Mouse (Mus musculus): Measurements from ENCODE around the gene Nmnat2. TPM values are rescaled to one million over a fixed set of nuclear protein-coding genes. Genes with fewer than 3 reads are reported as not detected.

Nmnat2 gene
- polyA plus RNA-seq, 1 experiment from 2014 or later = 4.7 TPM

DNA sequence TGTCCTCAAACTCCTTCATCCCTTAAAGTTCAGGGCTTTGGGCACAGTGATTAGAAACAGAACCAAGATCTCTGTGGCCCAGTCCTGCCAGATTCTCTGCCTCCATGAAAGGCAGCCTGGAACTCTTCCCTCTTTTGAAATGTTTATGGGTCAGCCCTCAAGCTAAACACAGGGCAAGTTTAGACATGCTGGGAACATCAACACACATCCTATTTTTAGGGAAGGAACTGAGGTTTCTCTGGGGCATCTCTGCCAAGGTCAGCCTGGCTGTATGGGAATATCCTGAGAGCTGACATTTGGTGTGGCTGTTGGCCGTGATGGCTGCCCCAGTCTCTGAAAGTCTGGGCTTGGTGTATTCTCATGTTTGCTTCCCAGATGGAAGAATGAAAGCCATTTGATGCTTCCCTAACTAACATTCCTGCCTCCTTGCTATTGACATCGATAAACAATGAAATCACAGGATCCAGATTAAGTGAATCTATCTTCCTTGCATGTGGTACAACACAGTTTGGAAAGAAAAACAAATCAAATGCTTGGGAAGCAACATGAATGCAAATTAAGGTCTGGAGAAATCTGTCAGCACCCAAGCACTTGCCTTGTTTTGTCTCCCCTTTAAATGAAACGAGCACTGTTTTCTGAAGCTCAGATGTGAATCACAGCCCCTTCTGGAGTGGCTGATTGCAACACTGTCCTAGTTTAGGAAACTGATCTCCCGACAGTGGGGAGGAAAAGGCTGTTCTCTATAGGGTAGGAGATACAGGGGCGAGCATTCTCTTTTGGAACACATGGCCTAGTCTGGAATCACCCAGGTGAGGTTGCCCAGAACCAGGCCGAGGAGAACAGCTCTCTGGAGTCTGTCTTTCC is 37.7 kb downstream of the Nmnat2 start:
- no peaks in the 10 kb centered on the region for H3K27me3 ChIP-seq (replicated peaks; ENCODE audit: low read depth, poor library complexity, severe bottlenecking)
- H3K9me3 ChIP-seq = no peaks in the 10 kb centered on the region
- no peak overlapping the region for H3K4me3 ChIP-seq
- DNase-seq (ENCODE audit: low spot score) = no peak
- no peak overlapping the region for H3K27ac ChIP-seq (replicated peaks)
- no peaks in the 10 kb centered on the region for H3K36me3 ChIP-seq (replicated peaks)
- no peaks in the 10 kb centered on the region for H3K4me1 ChIP-seq
- WGBS = 66% methylated on average over 6 of the region's 6 CpGs

DNA sequence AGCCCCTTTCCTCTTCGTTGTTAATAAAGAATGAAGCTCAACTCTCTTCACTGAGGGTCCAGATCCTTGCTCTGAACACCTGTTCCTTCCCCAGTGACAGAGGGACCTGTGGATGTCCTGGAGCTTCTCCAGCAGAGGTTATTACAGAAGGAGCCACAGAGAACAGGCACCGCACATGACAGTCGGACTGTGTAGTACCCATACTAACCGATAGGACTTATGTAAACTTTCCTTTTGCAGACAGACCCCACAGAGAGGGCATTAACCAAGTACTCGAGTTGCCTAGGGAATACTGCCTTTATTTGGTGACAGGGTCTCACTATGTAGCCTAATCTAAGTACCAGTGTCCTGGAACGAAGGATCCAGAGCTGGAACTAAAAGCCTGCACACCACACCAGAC is 39.0 kb downstream of the Nmnat2 start:
- Histone ChIP-seq H3K27me3 (replicated peaks; ENCODE audit: low read depth, poor library complexity, severe bottlenecking) (no peaks in the 10 kb centered on the region), H3K4me1 (no peaks in the 10 kb centered on the region), H3K4me3 (no peak overlapping the region), H3K9me3 (no peaks in the 10 kb centered on the region), H3K27ac (replicated peaks) (no peak overlapping the region), H3K36me3 (replicated peaks) (no peaks in the 10 kb centered on the region)
- WGBS = 87% methylated on average over 6 of the region's 6 CpGs
- DNase-seq (ENCODE audit: low spot score) = no peak

DNA sequence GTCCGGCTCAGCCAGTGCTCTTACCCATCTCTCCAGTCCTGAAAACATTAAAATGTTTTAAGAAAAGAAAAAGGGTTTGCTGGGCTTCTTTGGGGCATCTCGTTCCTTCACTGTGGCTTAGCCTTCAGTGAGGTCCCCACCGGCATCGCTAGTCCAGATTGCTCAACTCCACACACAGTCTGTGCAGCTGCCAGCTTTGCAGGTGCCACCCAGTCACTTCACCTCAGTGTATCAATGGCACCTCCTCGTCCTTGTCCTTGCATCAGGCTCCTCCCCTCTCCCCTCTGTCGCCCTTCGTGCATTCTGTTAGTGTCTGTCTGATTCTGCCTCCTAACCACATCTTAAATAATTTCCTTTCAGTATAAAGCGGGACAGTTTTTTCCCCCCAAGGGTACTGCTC is 45.2 kb downstream of the Nmnat2 start:
- Histone ChIP-seq H3K9me3 (no peaks in the 10 kb centered on the region), H3K36me3 (replicated peaks) (no peaks in the 10 kb centered on the region), H3K27ac (replicated peaks) (no peak overlapping the region), H3K4me3 (no peak overlapping the region), H3K27me3 (replicated peaks; ENCODE audit: low read depth, poor library complexity, severe bottlenecking) (no peaks in the 10 kb centered on the region), H3K4me1 (no peaks in the 10 kb centered on the region)
- no peak for DNase-seq (ENCODE audit: low spot score)
- WGBS = 82% methylated on average over 8 of the region's 8 CpGs

DNA sequence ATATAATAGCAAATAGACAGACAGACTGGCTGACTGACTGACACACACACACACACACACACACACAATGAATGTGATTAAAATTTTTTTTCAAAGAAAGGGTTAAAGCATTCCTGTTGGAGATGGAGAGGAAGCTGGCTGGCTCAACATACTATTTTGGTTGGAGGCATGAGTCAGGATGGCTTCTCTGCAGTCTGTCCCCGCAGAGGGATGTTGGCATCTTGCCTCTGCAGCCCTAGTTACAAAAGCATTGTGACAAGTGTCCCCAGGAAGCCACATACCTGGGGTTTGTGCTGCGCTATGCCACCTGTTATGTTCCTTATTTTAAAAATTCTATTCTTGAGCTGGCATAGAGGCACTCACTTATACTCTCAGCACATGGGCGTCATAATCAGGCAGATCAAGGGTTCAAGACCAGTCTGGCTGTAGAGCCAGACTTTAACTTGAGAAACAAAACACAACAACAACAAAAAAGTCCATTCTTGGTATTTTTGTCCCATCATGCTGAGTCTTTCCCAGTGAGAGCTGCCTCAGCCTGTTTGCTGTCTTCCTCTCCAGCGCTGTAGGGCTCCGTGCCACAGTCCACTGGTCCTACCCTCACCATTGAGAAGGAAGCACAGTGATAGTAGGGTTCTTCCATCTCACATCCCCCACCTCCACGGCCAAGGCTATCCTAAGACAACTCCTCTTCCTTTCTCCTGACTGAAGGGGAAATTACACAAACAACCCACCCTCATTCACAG is 45.9 kb downstream of the Nmnat2 start:
- no peak overlapping the region for H3K27ac ChIP-seq (replicated peaks)
- peaks cover 2% of the 10 kb centered on the region for H3K4me1 ChIP-seq
- H3K27me3 ChIP-seq (replicated peaks; ENCODE audit: low read depth, poor library complexity, severe bottlenecking) = no peaks in the 10 kb centered on the region
- no peak overlapping the region for H3K4me3 ChIP-seq
- 86% methylated on average over 6 of the region's 6 CpGs for WGBS
- no peak for DNase-seq (ENCODE audit: low spot score)
- no peaks in the 10 kb centered on the region for H3K36me3 ChIP-seq (replicated peaks)
- H3K9me3 ChIP-seq = no peaks in the 10 kb centered on the region

DNA sequence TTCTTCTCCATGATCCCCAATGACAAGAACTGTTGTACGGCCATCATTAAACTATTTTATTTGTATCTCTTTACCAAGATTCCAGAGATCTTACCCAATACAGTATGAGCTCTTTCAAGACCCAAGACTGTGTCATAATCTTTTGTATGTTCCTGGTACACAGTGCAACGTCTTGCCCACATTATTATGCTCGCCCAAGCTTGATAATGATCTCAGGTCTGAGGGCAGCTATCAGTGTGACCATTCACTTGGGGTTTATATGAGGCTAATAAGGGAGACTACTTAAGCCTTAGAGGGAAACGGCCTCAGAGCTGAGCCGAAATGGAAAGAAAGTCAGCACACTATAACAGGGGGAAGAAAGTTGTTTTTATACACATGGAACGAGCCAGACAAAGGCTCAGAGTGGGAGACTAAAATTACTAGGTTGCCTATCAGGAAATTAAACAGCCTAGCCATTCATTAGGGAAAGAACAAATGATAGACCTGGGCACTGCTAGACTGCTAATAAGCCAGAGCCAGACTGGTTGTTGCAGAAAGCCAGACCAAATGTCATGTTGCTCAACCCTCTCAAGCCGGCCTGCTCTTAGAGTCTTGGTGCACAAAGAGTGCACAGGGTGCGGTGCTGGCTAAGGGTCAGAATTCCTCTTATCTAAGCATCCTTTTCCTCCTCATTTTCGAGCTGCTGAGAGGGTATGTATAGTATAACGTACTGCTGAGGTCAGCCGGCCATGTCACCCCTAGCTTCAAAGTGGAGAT is 47.7 kb downstream of the Nmnat2 start:
- H3K27me3 ChIP-seq (replicated peaks; ENCODE audit: low read depth, poor library complexity, severe bottlenecking) = no peaks in the 10 kb centered on the region
- peaks cover 7% of the 10 kb centered on the region for H3K4me1 ChIP-seq
- H3K4me3 ChIP-seq = no peak overlapping the region
- 84% methylated on average over 11 of the region's 11 CpGs for WGBS
- no peaks in the 10 kb centered on the region for H3K9me3 ChIP-seq
- no peak for DNase-seq (ENCODE audit: low spot score)
- H3K36me3 ChIP-seq (replicated peaks) = no peaks in the 10 kb centered on the region
- H3K27ac ChIP-seq (replicated peaks) = no peak overlapping the region

DNA sequence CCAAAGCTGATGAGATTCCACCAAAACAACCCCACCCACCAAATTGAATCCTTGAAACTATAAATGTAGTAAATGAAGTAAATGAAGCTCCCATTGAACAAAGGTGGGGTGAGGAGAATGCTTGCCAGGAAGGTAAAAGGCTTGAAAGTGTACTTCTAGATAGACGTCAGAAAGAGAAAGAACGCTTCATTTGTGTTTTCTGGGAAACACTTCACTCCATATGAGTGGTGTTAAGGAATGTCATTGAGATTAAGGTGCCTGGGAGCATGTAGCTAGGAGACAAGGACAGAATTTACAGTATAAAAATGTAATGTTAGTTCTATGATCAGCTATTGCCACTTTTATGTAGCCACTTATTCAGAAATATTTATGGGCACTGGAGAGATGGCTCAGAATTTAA is 49.7 kb downstream of the Nmnat2 start:
- WGBS = 90% methylated on average over 2 of the region's 2 CpGs
- H3K27ac ChIP-seq (replicated peaks) = no peak overlapping the region
- H3K9me3 ChIP-seq = no peaks in the 10 kb centered on the region
- no peak overlapping the region for H3K4me3 ChIP-seq
- H3K36me3 ChIP-seq (replicated peaks) = no peaks in the 10 kb centered on the region
- peaks cover 12% of the 10 kb centered on the region for H3K4me1 ChIP-seq
- no peak for DNase-seq (ENCODE audit: low spot score)
- H3K27me3 ChIP-seq (replicated peaks; ENCODE audit: low read depth, poor library complexity, severe bottlenecking) = no peaks in the 10 kb centered on the region

DNA sequence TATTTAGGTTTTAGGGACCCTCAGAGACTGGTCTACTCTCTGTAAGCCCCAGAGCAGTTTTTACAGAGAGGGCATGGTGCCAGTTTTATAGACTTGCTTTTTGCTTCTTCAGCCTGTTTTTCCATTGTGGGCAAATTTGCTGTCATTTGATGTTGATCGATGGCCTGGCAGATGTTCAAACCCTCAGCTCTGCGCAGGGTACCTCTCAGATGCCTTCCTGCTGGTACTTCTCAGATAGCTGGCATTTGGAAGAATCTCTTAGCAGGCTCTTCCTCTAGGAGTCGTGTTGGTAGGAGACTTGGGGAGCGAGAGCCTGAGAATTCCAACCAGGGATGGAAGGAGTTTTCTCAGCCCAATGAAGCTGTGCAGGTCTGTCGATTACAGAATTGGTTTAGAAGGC is 51.3 kb downstream of the Nmnat2 start:
- DNase-seq (ENCODE audit: low spot score) = no peak
- WGBS = 85% methylated on average over 5 of the region's 5 CpGs
- Histone ChIP-seq H3K9me3 (no peaks in the 10 kb centered on the region), H3K4me3 (no peak overlapping the region), H3K36me3 (replicated peaks) (no peaks in the 10 kb centered on the region), H3K4me1 (peaks cover 14% of the 10 kb centered on the region), H3K27me3 (replicated peaks; ENCODE audit: low read depth, poor library complexity, severe bottlenecking) (no peaks in the 10 kb centered on the region), H3K27ac (replicated peaks) (no peak overlapping the region)

DNA sequence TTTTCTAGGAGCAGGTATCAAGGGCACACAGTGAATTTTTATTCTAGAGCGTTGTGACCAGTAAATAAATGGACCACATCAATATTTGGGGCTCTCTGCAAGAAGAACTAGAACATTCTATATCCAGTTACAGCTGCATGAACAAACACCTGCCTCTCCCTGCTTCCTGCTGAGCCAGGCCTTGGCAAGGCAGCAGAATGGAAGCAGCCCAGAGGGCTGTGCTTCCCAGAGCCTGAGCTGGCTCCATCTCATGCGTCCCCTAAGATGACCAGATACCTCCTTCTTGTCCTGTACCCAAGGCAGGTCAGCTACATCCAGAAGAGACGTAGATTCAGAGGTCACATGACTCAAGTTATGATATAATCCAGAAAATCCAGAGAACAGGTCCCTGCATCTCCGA is 52.0 kb downstream of the Nmnat2 start:
- Histone ChIP-seq H3K4me3 (no peak overlapping the region), H3K27me3 (replicated peaks; ENCODE audit: low read depth, poor library complexity, severe bottlenecking) (peaks cover 5% of the 10 kb centered on the region), H3K36me3 (replicated peaks) (no peaks in the 10 kb centered on the region), H3K4me1 (peaks cover 14% of the 10 kb centered on the region), H3K27ac (replicated peaks) (no peak overlapping the region), H3K9me3 (no peaks in the 10 kb centered on the region)
- DNase-seq (ENCODE audit: low spot score) = no peak
- 84% methylated on average over 4 of the region's 4 CpGs for WGBS

DNA sequence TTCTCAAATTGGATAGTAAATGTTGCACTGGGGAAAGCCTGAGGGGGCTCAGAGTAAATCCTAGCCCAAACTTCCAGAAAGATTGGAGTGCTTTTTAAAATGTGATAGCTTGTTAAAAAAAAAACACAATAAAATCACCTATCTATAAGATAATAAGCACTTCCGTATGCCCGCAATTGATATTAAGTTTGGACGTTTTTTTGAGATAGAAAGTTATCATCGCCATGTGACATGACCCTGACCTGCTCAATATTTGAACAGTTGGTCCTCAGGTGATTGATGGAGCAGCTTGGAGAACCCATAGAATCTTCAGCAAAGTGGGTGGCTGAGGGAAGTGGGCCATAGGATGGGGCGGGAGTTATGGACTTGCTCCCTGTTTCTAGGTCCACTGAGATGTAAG is 52.5 kb downstream of the Nmnat2 start:
- DNase-seq (ENCODE audit: low spot score) = no peak
- Histone ChIP-seq H3K4me1 (peaks cover 14% of the 10 kb centered on the region), H3K27ac (replicated peaks) (no peak overlapping the region), H3K9me3 (no peaks in the 10 kb centered on the region), H3K36me3 (replicated peaks) (no peaks in the 10 kb centered on the region), H3K4me3 (no peak overlapping the region), H3K27me3 (replicated peaks; ENCODE audit: low read depth, poor library complexity, severe bottlenecking) (peaks cover 9% of the 10 kb centered on the region)
- WGBS = 92% methylated on average over 5 of the region's 5 CpGs

DNA sequence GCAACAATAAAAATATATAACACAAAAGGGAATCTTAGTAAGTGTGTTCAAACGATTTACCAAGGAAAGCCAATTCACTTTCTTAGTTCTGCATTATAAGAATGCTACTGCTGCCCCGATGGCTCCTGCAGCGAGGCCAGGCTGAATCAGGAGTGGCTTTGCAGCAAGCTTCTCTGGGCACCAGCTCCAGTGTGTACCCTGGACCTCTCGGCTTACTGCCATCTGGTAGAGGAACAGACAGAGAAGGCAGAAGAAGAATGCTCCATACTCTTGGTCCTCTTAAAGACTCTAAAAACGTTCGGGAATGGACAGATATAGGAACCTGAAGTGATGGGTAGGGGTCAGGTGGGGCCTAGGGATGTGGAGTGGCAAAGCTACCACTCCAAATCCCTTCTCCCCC is 53.0 kb downstream of the Nmnat2 start:
- no peaks in the 10 kb centered on the region for H3K9me3 ChIP-seq
- DNase-seq (ENCODE audit: low spot score) = no peak
- H3K27me3 ChIP-seq (replicated peaks; ENCODE audit: low read depth, poor library complexity, severe bottlenecking) = peaks cover 15% of the 10 kb centered on the region
- 87% methylated on average over 6 of the region's 6 CpGs for WGBS
- H3K4me1 ChIP-seq = peaks cover 14% of the 10 kb centered on the region
- H3K4me3 ChIP-seq = no peak overlapping the region
- no peak overlapping the region for H3K27ac ChIP-seq (replicated peaks)
- no peaks in the 10 kb centered on the region for H3K36me3 ChIP-seq (replicated peaks)

DNA sequence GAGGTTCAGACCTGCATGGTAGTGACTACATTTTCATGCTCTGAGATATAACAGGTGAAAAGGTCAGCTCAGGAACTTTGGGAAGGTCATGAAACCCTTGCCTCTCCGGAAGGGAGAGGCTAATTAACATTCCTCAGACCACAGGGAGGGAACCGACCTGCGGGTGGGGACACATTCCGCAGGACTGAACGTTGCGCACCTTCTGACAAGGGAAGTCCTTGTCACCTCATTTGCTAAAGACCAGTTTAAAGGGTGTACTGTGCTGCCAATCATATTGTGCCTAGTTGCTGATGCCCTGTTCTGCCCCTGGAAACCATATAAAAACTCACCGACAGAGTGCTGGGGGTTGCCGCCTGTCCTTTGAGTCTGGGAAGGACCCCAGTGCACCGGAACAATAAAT is 54.5 kb downstream of the Nmnat2 start:
- H3K36me3 ChIP-seq (replicated peaks) = no peaks in the 10 kb centered on the region
- H3K27me3 ChIP-seq (replicated peaks; ENCODE audit: low read depth, poor library complexity, severe bottlenecking) = peaks cover 25% of the 10 kb centered on the region
- no peak for DNase-seq (ENCODE audit: low spot score)
- no peak overlapping the region for H3K27ac ChIP-seq (replicated peaks)
- no peak overlapping the region for H3K4me3 ChIP-seq
- WGBS = 52% methylated on average over 9 of the region's 9 CpGs
- peaks cover 18% of the 10 kb centered on the region for H3K4me1 ChIP-seq
- H3K9me3 ChIP-seq = no peaks in the 10 kb centered on the region

DNA sequence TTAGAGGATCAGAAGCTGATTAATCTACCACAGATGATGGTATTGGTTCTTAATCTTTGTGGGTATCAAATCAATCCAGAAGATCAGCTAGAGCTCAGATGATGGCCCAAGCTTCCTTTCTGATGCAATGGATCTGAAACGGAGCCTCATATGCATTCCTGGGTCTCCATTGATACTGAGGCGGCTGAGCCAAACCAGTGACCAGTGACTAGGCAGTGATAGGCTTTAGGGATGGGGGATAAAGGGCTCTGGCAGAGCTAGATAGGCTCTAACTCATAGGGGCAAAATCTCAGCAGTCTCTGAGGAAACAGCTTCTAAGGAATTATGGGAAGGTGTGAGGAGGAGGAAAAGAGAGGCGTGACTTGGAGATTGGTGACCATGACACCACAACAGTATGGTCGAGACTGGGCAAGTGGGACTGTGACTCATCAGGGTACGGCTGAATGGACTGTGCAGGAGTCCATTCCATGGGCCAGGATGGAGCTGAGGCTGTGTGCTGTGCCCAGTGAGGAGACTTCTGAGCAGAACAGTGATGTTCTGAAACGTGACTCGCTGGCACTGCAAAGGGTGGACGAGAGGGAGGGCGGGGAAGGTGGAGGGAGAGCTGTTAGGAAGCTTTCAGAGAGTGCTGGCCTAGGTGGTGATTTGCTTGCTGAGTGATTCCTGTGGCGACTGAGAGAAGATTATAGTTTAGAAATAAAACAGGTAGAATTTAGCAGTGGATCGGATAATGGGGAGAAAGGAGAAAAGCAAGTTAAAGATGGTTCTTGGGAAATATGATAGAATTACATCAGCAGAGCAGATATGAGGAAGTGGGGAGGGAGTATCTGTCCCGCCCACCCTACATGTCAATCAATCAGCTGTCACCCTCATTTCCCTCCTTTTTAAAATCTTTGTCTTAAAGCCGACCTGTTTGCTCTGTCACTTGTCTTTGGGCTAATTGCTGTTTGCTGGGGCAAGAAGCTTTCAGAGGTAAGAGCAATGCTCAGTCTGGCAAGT is 55.9 kb downstream of the Nmnat2 start:
- 75% methylated on average over 13 of the region's 13 CpGs for WGBS
- no peak overlapping the region for H3K27ac ChIP-seq (replicated peaks)
- H3K4me1 ChIP-seq = peaks cover 29% of the 10 kb centered on the region
- no peak for DNase-seq (ENCODE audit: low spot score)
- H3K4me3 ChIP-seq = no peak overlapping the region
- H3K9me3 ChIP-seq = no peaks in the 10 kb centered on the region
- no peaks in the 10 kb centered on the region for H3K36me3 ChIP-seq (replicated peaks)
- peaks cover 28% of the 10 kb centered on the region for H3K27me3 ChIP-seq (replicated peaks; ENCODE audit: low read depth, poor library complexity, severe bottlenecking)
